Comparison of ENCODE assay signal across 9 mouse cellular contexts in genomic region chr12:113188349-113189055, GRCm38 (mm10). TPM values are rescaled to one million over a fixed set of nuclear protein-coding genes. Genes with fewer than 3 reads are reported as not detected.
DNase-seq lines count a peak whose midpoint lies in the region; ATAC-seq and TF ChIP-seq lines count a peak whose summit lies in the region.
"Had no signal": no experiment of that assay in that cellular context is flagged by ENCODE, and none has a peak within 500 bp of the region (broad histone marks: within the 10 kb centered on the region; RNA-seq: fewer than 3 reads in every experiment).

No protein-coding gene starts in this region.

- H3K4me1 ChIP-seq in cortical plate, adult 2 months (ENCODE audit: control insufficient read depth, insufficient read depth, low read length) = peaks cover 1% of the 10 kb centered on the region; the same call in 1 of the 2 replicates
- peaks cover 26% of the 10 kb centered on the region for H3K4me1 ChIP-seq in hindbrain, embryonic 16.5 days (ENCODE audit: control insufficient read depth, insufficient read depth, low read depth, low read length)
- H3K4me1 ChIP-seq in neural tube, embryonic 14.5 days (ENCODE audit: control insufficient read depth, insufficient read depth, low read length) = peaks cover 12% of the 10 kb centered on the region

- 89% methylated on average over 51 of the region's 51 CpGs for WGBS in hindbrain, embryonic 16.5 days
- WGBS in neural tube, embryonic 14.5 days = 90% methylated on average over 51 of the region's 51 CpGs

- H3K27me3 ChIP-seq in hindbrain, embryonic 16.5 days (replicated peaks; ENCODE audit: control insufficient read depth, insufficient read depth, low read length) = no peaks in the 10 kb centered on the region
- 0 out of 2 replicates have a peak, but pooled peaks cover 2% of the 10 kb centered on the region for H3K27me3 ChIP-seq in neural tube, embryonic 14.5 days (ENCODE audit: control insufficient read depth, insufficient read depth, low read length)

- no peak for DNase-seq in layer of hippocampus, adult 2 months (ENCODE audit: low spot score in 2 of 2)
- no peak for DNase-seq in layer of hippocampus, postnatal 14 days (ENCODE audit: low spot score in 2 of 2)
- no peak for DNase-seq in urinary bladder, adult 18-20 months (ENCODE audit: low spot score in 2 of 2)
- no peak for DNase-seq in gastrocnemius, adult 8-10 months (ENCODE audit: low spot score in 2 of 2)
- no peak for DNase-seq in adrenal gland, adult 18-20 months (ENCODE audit: low spot score in 2 of 2)

- no peak; the same call in 1 of the 2 replicates for ATAC-seq in hindbrain, embryonic 16.5 days
- no peak for ATAC-seq in neural tube, embryonic 14.5 days (ENCODE audit: low read depth)

- H3K4me3 ChIP-seq in layer of hippocampus, adult 2 months = peak overlapping the region; percentile 69
- H3K4me3 ChIP-seq in cortical plate, adult 2 months (ENCODE audit: insufficient read depth, low read length) = peak overlapping the region; percentile 54; the same call in 1 of the 2 replicates
- H3K4me3 ChIP-seq in hindbrain, embryonic 16.5 days (ENCODE audit: low read length) = peak overlapping the region; percentile 73
- peak overlapping the region; percentile 36; the same call in 1 of the 2 replicates for H3K4me3 ChIP-seq in neural tube, embryonic 14.5 days (ENCODE audit: low read depth, low read length)

- H3K4me2 ChIP-seq in hindbrain, embryonic 16.5 days (ENCODE audit: low read length) = peak overlapping the region; percentile 96
- H3K4me2 ChIP-seq in neural tube, embryonic 14.5 days (ENCODE audit: low read depth, low read length) = peak overlapping the region; percentile 90

- H3K36me3 ChIP-seq in hindbrain, embryonic 16.5 days (ENCODE audit: control insufficient read depth, insufficient read depth, low read length) = peaks cover 22% of the 10 kb centered on the region
- H3K36me3 ChIP-seq in neural tube, embryonic 14.5 days (ENCODE audit: control insufficient read depth, insufficient read depth, low read length) = 0 out of 2 replicates have a peak, but pooled peaks cover 11% of the 10 kb centered on the region
- H3K36me3 ChIP-seq: liver, embryonic 13.5 days had no signal

- peaks cover 4% of the 10 kb centered on the region for H3K9me3 ChIP-seq in hindbrain, embryonic 16.5 days (ENCODE audit: control insufficient read depth, low read length)
- no peaks in the 10 kb centered on the region for H3K9me3 ChIP-seq in neural tube, embryonic 14.5 days (ENCODE audit: control insufficient read depth, low read length)
- H3K9me3 ChIP-seq: liver, embryonic 13.5 days had no signal

- H3K27ac ChIP-seq in layer of hippocampus, adult 2 months = no peak overlapping the region
- no peak overlapping the region for H3K27ac ChIP-seq in cortical plate, adult 2 months (ENCODE audit: insufficient read depth, low read length)
- no peak overlapping the region for H3K27ac ChIP-seq in hindbrain, embryonic 16.5 days (ENCODE audit: low read depth, low read length)
- no peak overlapping the region for H3K27ac ChIP-seq in neural tube, embryonic 14.5 days (ENCODE audit: low read depth, low read length)
- H3K27ac ChIP-seq: liver, embryonic 13.5 days had no signal

- no peak overlapping the region for H3K9ac ChIP-seq in hindbrain, embryonic 16.5 days (ENCODE audit: low read depth, low read length)
- 0 out of 2 replicates have a peak overlapping the region, but pooled peaks have one; percentile 53 for H3K9ac ChIP-seq in neural tube, embryonic 14.5 days (replicated peaks; ENCODE audit: low read depth, low read length)
- H3K9ac ChIP-seq: liver, embryonic 13.5 days had no signal

- no peak for TF ChIP-seq POLR2A in cortical plate, adult 2 months (IDR thresholded peaks at IDR 0.05; ENCODE audit: extremely low read depth, insufficient read depth, low read length)

- TF ChIP-seq CTCF in layer of hippocampus, adult 2 months (conservative IDR thresholded peaks at IDR 0.05) = no peak
- no peak for TF ChIP-seq CTCF in cortical plate, adult 2 months (IDR thresholded peaks at IDR 0.05; ENCODE audit: extremely low read depth, insufficient read depth, low read length)

RNA-seq across cellular contexts. Expression of gene Tmem121, which starts 2.8 kb away (rescaled TPM):
- total RNA-seq in layer of hippocampus, adult 2 months (2021) = 10 to 100 TPM; 19.7 to 20.7 TPM
- total RNA-seq in layer of hippocampus, postnatal 14 days (2021) = 10 to 100 TPM; 23.2 to 24.0 TPM
- 40.1 and 40.7 TPM in 2 replicates for polyA plus RNA-seq in cortical plate, adult 2 months (2012; rRNA removed)
- polyA plus RNA-seq in hindbrain, embryonic 16.5 days (2015; fragmentation: Nextera tagmentation; extraction: Ambion mirVana) = 50.8 and 52.2 TPM in 2 replicates
- 24.9 and 29.4 TPM in 2 replicates for polyA plus RNA-seq in neural tube, embryonic 14.5 days (2014; fragmentation: Nextera tagmentation; extraction: Ambion mirVana)
- not detected for total RNA-seq in gastrocnemius, adult 8-10 months (2022)
- 1 to 10 TPM; 5.4 to 7.2 TPM for total RNA-seq in adrenal gland, adult 18-20 months (2021)

RNA-seq across cellular contexts. Expression of gene Tedc1, which starts 32.3 kb away (rescaled TPM):
- 1 to 10 TPM; 1.3 to 1.4 TPM for total RNA-seq in layer of hippocampus, adult 2 months (2021)
- total RNA-seq in layer of hippocampus, postnatal 14 days (2021) = 1 to 10 TPM; 2.3 to 2.7 TPM
- polyA plus RNA-seq in cortical plate, adult 2 months (2012; rRNA removed) = 1.0 and 2.0 TPM in 2 replicates
- polyA plus RNA-seq in hindbrain, embryonic 16.5 days (2015; fragmentation: Nextera tagmentation; extraction: Ambion mirVana) = 14.5 and 18.3 TPM in 2 replicates
- 12.7 and 17.5 TPM in 2 replicates for polyA plus RNA-seq in neural tube, embryonic 14.5 days (2014; fragmentation: Nextera tagmentation; extraction: Ambion mirVana)
- total RNA-seq in gastrocnemius, adult 8-10 months (2022) = under 1 TPM in 1 of 4 experiments, not detected in 3; 0.22 TPM
- total RNA-seq in adrenal gland, adult 18-20 months (2021) = under 1 TPM; 0.83 to 0.93 TPM

RNA-seq across cellular contexts. Expression of gene Crip1, which starts 42.4 kb away (rescaled TPM):
- 10 to 100 TPM; 11.9 to 12.9 TPM for total RNA-seq in layer of hippocampus, adult 2 months (2021)
- 10 to 100 TPM in 1 of 2 experiments, 1 to 10 TPM in 1; 9.2 to 19.5 TPM for total RNA-seq in layer of hippocampus, postnatal 14 days (2021)
- 67.6 and 70.7 TPM in 2 replicates for polyA plus RNA-seq in cortical plate, adult 2 months (2012; rRNA removed)
- 29.8 and 40.7 TPM in 2 replicates for polyA plus RNA-seq in hindbrain, embryonic 16.5 days (2015; fragmentation: Nextera tagmentation; extraction: Ambion mirVana)
- 11.7 and 46.0 TPM in 2 replicates for polyA plus RNA-seq in neural tube, embryonic 14.5 days (2014; fragmentation: Nextera tagmentation; extraction: Ambion mirVana)
- 10 to 100 TPM; 53.0 to 78.6 (median 58.5) TPM for total RNA-seq in gastrocnemius, adult 8-10 months (2022)
- total RNA-seq in adrenal gland, adult 18-20 months (2021) = 100 to 1,000 TPM in 1 of 2 experiments, 10 to 100 TPM in 1; 52.9 to 106 TPM

RNA-seq across cellular contexts. Expression of gene Crip2, which starts 48.5 kb away (rescaled TPM):
- total RNA-seq in layer of hippocampus, adult 2 months (2021) = 10 to 100 TPM; 90.3 to 99.5 TPM
- total RNA-seq in layer of hippocampus, postnatal 14 days (2021) = 100 to 1,000 TPM; 118 TPM
- 263 and 281 TPM in 2 replicates for polyA plus RNA-seq in cortical plate, adult 2 months (2012; rRNA removed)
- 342 and 346 TPM in 2 replicates for polyA plus RNA-seq in hindbrain, embryonic 16.5 days (2015; fragmentation: Nextera tagmentation; extraction: Ambion mirVana)
- 239 and 300 TPM in 2 replicates for polyA plus RNA-seq in neural tube, embryonic 14.5 days (2014; fragmentation: Nextera tagmentation; extraction: Ambion mirVana)
- 10 to 100 TPM; 22.0 to 27.4 (median 24.3) TPM for total RNA-seq in gastrocnemius, adult 8-10 months (2022)
- total RNA-seq in adrenal gland, adult 18-20 months (2021) = 10 to 100 TPM; 48.1 to 55.6 TPM

Comparison
In these comparisons a context has a peak if more than half of its experiments do, and no peak if none do; other contexts are left out.
1. RNA of gene Tmem121, which starts 2.8 kb away (total RNA-seq): 23.2 to 24.0 TPM in layer of hippocampus, postnatal 14 days, 19.7 to 20.7 TPM in layer of hippocampus, adult 2 months and 5.4 to 7.2 TPM in adrenal gland, adult 18-20 months; not detected in gastrocnemius, adult 8-10 months; every median in the first group is over 4 times any median in the second.
2. Peak in every context shown above with its lines, with median percentiles within 50 percentile points of each other: H3K4me3 ChIP-seq.